Mouse (Mus musculus): ENCODE data around the gene Hoxd9. TPM values are rescaled to one million over a fixed set of nuclear protein-coding genes. Genes with fewer than 3 reads are reported as not detected.

Hoxd9 gene
- polyA plus RNA-seq, 1 experiment: 0.31 TPM

- no peak overlapping the region for H3K27ac ChIP-seq (ENCODE audit: control insufficient read depth, insufficient read depth, low read length)
- peaks cover 11% of the 10 kb centered on the region for H3K4me1 ChIP-seq (replicated peaks; ENCODE audit: control insufficient read depth, insufficient read depth, low read length)
- no peak for TF ChIP-seq POLR2A (IDR thresholded peaks at IDR 0.05; ENCODE audit: control insufficient read depth, extremely low read depth, insufficient read depth, low read length, poor library complexity)
- TF ChIP-seq CTCF (IDR thresholded peaks at IDR 0.05; ENCODE audit: borderline replicate concordance, control insufficient read depth, extremely low read depth, insufficient read depth, low read length, poor library complexity): no peak
- H3K36me3 ChIP-seq (ENCODE audit: control insufficient read depth, insufficient read depth, low read length): no peaks in the 10 kb centered on the region
- H3K27me3 ChIP-seq (ENCODE audit: control insufficient read depth, insufficient read depth, low read length): peaks cover 27% of the 10 kb centered on the region
- DNase-seq: no peak
- WGBS: 53% methylated on average over 6 of the region's 6 CpGs
- H3K4me3 ChIP-seq (ENCODE audit: control insufficient read depth, insufficient read depth, low read length): no peak overlapping the region
Measured at GRCm38 (mm10) chr2:74702820-74703219, 5.3 kb downstream of the Hoxd9 start.

- H3K27me3 ChIP-seq (ENCODE audit: control insufficient read depth, insufficient read depth, low read length): peaks cover 22% of the 10 kb centered on the region
- 34% methylated on average over 10 of the region's 10 CpGs for WGBS
- no peak for TF ChIP-seq POLR2A (IDR thresholded peaks at IDR 0.05; ENCODE audit: control insufficient read depth, extremely low read depth, insufficient read depth, low read length, poor library complexity)
- no peaks in the 10 kb centered on the region for H3K36me3 ChIP-seq (ENCODE audit: control insufficient read depth, insufficient read depth, low read length)
- no peak for DNase-seq
- no peak overlapping the region for H3K27ac ChIP-seq (ENCODE audit: control insufficient read depth, insufficient read depth, low read length)
- no peak overlapping the region for H3K4me3 ChIP-seq (ENCODE audit: control insufficient read depth, insufficient read depth, low read length)
- H3K4me1 ChIP-seq (replicated peaks; ENCODE audit: control insufficient read depth, insufficient read depth, low read length): peaks cover 11% of the 10 kb centered on the region
Measured at GRCm38 (mm10) chr2:74703317-74703716, 5.8 kb downstream of the Hoxd9 start.

- Histone ChIP-seq H3K4me1 (replicated peaks; ENCODE audit: control insufficient read depth, insufficient read depth, low read length) (peaks cover 11% of the 10 kb centered on the region), H3K27ac (ENCODE audit: control insufficient read depth, insufficient read depth, low read length) (no peak overlapping the region), H3K4me3 (ENCODE audit: control insufficient read depth, insufficient read depth, low read length) (no peak overlapping the region), H3K36me3 (ENCODE audit: control insufficient read depth, insufficient read depth, low read length) (no peaks in the 10 kb centered on the region), H3K27me3 (ENCODE audit: control insufficient read depth, insufficient read depth, low read length) (peaks cover 26% of the 10 kb centered on the region)
- 17% methylated on average over 26 of the region's 26 CpGs for WGBS
- TF ChIP-seq CTCF (IDR thresholded peaks at IDR 0.05; ENCODE audit: borderline replicate concordance, control insufficient read depth, extremely low read depth, insufficient read depth, low read length, poor library complexity): no peak
- no peak for TF ChIP-seq POLR2A (IDR thresholded peaks at IDR 0.05; ENCODE audit: control insufficient read depth, extremely low read depth, insufficient read depth, low read length, poor library complexity)
- no peak for DNase-seq
Measured at GRCm38 (mm10) chr2:74703720-74704392, 6.3 kb downstream of the Hoxd9 start.

- Histone ChIP-seq H3K27ac (ENCODE audit: control insufficient read depth, insufficient read depth, low read length) (no peak within 1 kb of the TSS), H3K4me1 (replicated peaks; ENCODE audit: control insufficient read depth, insufficient read depth, low read length) (peaks cover 11% of the 10 kb centered on the region), H3K36me3 (ENCODE audit: control insufficient read depth, insufficient read depth, low read length) (no peaks in the 10 kb centered on the region), H3K4me3 (ENCODE audit: control insufficient read depth, insufficient read depth, low read length) (peak within 1 kb of the TSS; percentile 29; the same call in 1 of the 2 replicates), H3K27me3 (ENCODE audit: control insufficient read depth, insufficient read depth, low read length) (peaks cover 25% of the 10 kb centered on the region)
- WGBS: 5% methylated on average over 52 of the region's 52 CpGs
- DNase-seq: no peak
- TF ChIP-seq POLR2A (IDR thresholded peaks at IDR 0.05; ENCODE audit: control insufficient read depth, extremely low read depth, insufficient read depth, low read length, poor library complexity) (no peak), CTCF (IDR thresholded peaks at IDR 0.05; ENCODE audit: borderline replicate concordance, control insufficient read depth, extremely low read depth, insufficient read depth, low read length, poor library complexity) (no peak)
Measured at GRCm38 (mm10) chr2:74704393-74704998, 7.0 kb downstream of the Hoxd9 start, which contains the start of gene Hoxd8. TSS of gene Hoxd8 (plus strand) at chr2:74704615.

- Histone ChIP-seq H3K36me3 (ENCODE audit: control insufficient read depth, insufficient read depth, low read length) (no peaks in the 10 kb centered on the region), H3K27ac (ENCODE audit: control insufficient read depth, insufficient read depth, low read length) (no peak overlapping the region), H3K4me1 (replicated peaks; ENCODE audit: control insufficient read depth, insufficient read depth, low read length) (peaks cover 11% of the 10 kb centered on the region), H3K27me3 (ENCODE audit: control insufficient read depth, insufficient read depth, low read length) (peaks cover 22% of the 10 kb centered on the region), H3K4me3 (ENCODE audit: control insufficient read depth, insufficient read depth, low read length) (peak overlapping the region; percentile 29; the same call in 1 of the 2 replicates)
- 6% methylated on average over 62 of the region's 66 CpGs for WGBS
- no peak for TF ChIP-seq POLR2A (IDR thresholded peaks at IDR 0.05; ENCODE audit: control insufficient read depth, extremely low read depth, insufficient read depth, low read length, poor library complexity)
- TF ChIP-seq CTCF (IDR thresholded peaks at IDR 0.05; ENCODE audit: borderline replicate concordance, control insufficient read depth, extremely low read depth, insufficient read depth, low read length, poor library complexity): no peak
- no peak for DNase-seq
Measured at GRCm38 (mm10) chr2:74704999-74705466, 7.5 kb downstream of the Hoxd9 start.

GRCm38 (mm10) chr2:74705467-74706089 lies 8.1 kb downstream of the Hoxd9 start:
- H3K27ac ChIP-seq (ENCODE audit: control insufficient read depth, insufficient read depth, low read length): no peak overlapping the region
- TF ChIP-seq POLR2A (IDR thresholded peaks at IDR 0.05; ENCODE audit: control insufficient read depth, extremely low read depth, insufficient read depth, low read length, poor library complexity): no peak
- no peak for TF ChIP-seq CTCF (IDR thresholded peaks at IDR 0.05; ENCODE audit: borderline replicate concordance, control insufficient read depth, extremely low read depth, insufficient read depth, low read length, poor library complexity)
- H3K4me1 ChIP-seq (replicated peaks; ENCODE audit: control insufficient read depth, insufficient read depth, low read length): peaks cover 11% of the 10 kb centered on the region
- under 1% methylated on average over 84 of the region's 85 CpGs for WGBS
- no peaks in the 10 kb centered on the region for H3K36me3 ChIP-seq (ENCODE audit: control insufficient read depth, insufficient read depth, low read length)
- H3K27me3 ChIP-seq (ENCODE audit: control insufficient read depth, insufficient read depth, low read length): peaks cover 19% of the 10 kb centered on the region
- no peak for DNase-seq
- H3K4me3 ChIP-seq (ENCODE audit: control insufficient read depth, insufficient read depth, low read length): no peak overlapping the region

Data from thymus, adult 2 months (tissue).